Comparison of ENCODE assay signal across 12 mouse cellular contexts in genomic region chr6:93539583-93539982, GRCm38 (mm10).
"Had no signal": no experiment of that assay in that cellular context is flagged by ENCODE, and none has a peak within 500 bp of the region (broad histone marks: within the 10 kb centered on the region; RNA-seq: fewer than 3 reads in every experiment).

No protein-coding gene starts in this region.

- ATAC-seq: liver, embryonic 12.5 days; midbrain, embryonic 13.5 days had no signal

- H3K4me3 ChIP-seq: limb, embryonic 15.5 days; liver, embryonic 12.5 days; lung, embryonic 15.5 days; midbrain, embryonic 13.5 days; myocyte; neural tube, embryonic 15.5 days had no signal

- H3K27ac ChIP-seq: limb, embryonic 15.5 days; liver, embryonic 12.5 days; lung, embryonic 15.5 days; midbrain, embryonic 13.5 days; neural tube, embryonic 15.5 days; stomach, postnatal 0 days had no signal

- DNase-seq: kidney, postnatal 14 days; right cerebral cortex, adult 18-20 months; right cerebral cortex, postnatal 25 days; thymus, adult 18-20 months; thymus, postnatal 14 days had no signal

- H3K4me1 ChIP-seq: liver, embryonic 12.5 days; lung, embryonic 15.5 days; midbrain, embryonic 13.5 days had no signal

- H3K9ac ChIP-seq: limb, embryonic 15.5 days; liver, embryonic 12.5 days; lung, embryonic 15.5 days; midbrain, embryonic 13.5 days; neural tube, embryonic 15.5 days had no signal

- H3K36me3 ChIP-seq: limb, embryonic 15.5 days; liver, embryonic 12.5 days; lung, embryonic 15.5 days; midbrain, embryonic 13.5 days; neural tube, embryonic 15.5 days had no signal

- H3K4me2 ChIP-seq: limb, embryonic 15.5 days; liver, embryonic 12.5 days; lung, embryonic 15.5 days; midbrain, embryonic 13.5 days; neural tube, embryonic 15.5 days had no signal

- H3K27me3 ChIP-seq: limb, embryonic 15.5 days; liver, embryonic 12.5 days; lung, embryonic 15.5 days; midbrain, embryonic 13.5 days; neural tube, embryonic 15.5 days had no signal

- H3K9me3 ChIP-seq: limb, embryonic 15.5 days; liver, embryonic 12.5 days; lung, embryonic 15.5 days; midbrain, embryonic 13.5 days; neural tube, embryonic 15.5 days had no signal
